Mouse (Mus musculus) cerebellum, postnatal 14 days (tissue): ENCODE results near the gene Mllt3.
A peak's percentile ranks its signal among the peaks of the same experiment; 100 is the strongest.

ENCODE experiments used
- DNase-seq, 2 experiments: peaks; one replicate each; pipeline ENCODE4 v3.0.0; 2021; ENCODE audit warnings: mixed read lengths in 2 of 2

Gene Mllt3

DNA sequence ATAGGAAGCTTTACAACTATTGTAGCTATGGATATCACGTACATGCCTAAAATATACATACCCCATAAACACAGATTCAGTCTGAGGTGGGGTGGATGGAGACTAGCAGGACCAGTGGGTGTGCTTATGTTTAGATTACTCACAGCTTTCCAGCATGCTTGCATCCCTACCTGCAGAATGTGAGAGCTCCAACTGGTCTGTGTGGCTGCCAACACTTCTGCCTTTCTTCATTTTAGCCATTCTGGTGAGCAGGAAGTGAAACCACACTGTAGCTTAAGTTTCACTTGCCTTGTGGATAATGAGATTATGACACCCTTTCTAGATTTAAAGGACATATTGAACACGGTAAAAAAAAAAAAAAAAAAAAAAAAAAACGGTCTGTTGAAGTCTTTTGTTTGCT, 88.8 kb downstream of the Mllt3 start:
- DNase-seq = peak in 1 of 2 experiments; percentile 26

DNA sequence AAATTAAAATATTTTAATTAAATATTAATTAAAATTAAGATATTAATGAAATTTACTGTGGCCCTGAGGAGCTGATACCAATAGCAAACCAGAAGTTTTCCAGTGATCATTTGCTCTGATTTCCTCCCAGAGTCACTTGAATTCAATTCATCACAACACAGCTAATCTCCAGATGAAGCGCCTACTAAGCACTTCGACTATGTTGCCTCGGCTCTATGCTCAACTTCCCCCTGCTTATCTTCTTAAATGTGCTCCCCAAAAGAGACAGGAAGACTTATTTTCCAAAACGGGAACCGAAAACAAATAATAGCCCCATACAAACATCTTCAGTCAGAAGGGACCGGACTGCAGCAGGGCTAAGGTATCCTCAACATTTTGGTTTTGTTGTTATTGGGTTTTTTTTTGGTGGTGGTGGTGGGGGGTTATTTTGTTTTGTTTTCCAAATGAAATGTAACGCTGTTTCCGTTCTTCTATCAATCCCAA, 90.2 kb downstream of the Mllt3 start:
- DNase-seq = no peak

DNA sequence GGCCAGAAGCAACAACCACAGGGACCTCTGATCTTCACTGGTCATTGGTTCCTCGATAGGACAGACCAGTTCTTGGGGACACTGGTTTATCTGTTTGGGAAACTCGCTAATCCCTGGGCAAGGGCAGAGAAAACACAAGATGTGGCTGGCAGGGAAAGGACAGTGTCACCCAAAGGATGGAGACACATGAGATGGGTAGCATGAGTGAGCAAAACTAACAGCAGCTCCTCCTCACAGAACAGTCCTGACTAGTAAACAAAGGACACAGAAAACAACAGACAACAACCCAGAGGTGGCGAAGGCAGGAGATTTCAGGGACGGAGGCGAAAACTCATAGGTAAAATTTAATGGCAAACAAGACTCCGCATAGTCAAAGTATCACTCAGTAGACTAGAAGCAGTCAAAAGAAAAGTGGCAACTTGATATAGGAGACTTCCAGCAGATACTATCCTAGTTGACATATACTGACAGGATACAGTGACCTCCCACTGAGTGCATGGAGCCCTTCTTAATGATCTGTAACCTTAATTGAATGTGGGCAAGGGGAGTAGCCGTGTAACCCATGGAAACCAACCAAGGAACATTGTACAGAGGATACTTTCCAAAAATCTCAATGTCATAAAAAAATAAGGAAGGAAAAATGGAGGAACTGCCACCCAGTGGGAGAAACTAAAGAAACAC, 93.5 kb downstream of the Mllt3 start:
- no peak for DNase-seq

DNA sequence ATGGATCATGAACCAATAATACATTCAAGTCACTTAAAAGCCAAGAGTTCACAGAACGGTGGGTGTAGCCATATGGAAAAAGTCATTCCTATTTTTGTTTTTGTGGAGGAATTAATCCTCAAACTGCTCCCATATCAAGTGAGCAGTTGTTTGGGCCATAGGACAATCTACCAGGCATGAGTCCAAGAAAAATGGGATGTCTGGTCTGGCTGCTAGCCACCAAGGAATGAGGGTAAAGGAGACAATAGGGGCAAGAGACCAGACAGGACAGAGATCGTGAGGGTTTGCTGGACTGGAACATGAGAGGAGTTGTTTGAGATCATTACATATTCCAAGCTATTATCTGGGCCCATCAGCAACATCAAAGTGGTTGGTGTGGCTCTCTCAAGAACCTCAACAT, 96.8 kb downstream of the Mllt3 start:
- peak in 1 of 2 experiments; percentile 29 for DNase-seq

DNA sequence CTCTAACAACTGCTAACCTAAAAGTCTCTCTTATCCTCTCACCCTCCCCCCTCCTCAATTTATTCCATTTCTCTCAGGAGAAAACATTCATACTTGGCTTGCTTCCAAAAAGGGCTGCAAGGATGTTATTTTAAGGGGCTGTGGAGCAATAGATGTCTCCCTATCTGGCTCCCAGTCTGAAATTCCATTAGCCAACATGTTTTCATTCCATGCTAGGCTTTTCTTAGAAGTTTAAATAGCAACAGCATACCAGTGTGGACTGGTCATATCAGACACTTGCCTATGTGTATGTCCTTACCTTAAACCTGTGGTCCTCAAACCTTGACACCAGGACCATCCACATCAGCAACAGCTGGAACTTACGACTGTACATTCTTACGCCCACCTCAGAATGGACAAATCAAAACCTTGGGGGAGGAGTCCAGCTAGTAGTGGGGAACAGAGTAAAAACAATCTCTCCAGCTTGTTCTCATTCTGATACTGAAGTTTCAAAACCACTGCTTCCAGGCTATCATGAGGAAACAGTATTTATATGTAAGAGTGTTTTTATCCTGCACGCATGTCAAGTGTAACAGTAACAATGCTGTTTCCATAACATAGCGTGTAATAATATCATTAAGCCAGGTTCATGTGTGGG, 99.3 kb downstream of the Mllt3 start:
- DNase-seq = no peak

GRCm38 (mm10) chr4:87930356-87931245, 102.6 kb downstream of the Mllt3 start:
- no peak for DNase-seq

- no peak for DNase-seq
Observed at GRCm38 (mm10) chr4:87928603-87929199, 104.5 kb downstream of the Mllt3 start.

DNA sequence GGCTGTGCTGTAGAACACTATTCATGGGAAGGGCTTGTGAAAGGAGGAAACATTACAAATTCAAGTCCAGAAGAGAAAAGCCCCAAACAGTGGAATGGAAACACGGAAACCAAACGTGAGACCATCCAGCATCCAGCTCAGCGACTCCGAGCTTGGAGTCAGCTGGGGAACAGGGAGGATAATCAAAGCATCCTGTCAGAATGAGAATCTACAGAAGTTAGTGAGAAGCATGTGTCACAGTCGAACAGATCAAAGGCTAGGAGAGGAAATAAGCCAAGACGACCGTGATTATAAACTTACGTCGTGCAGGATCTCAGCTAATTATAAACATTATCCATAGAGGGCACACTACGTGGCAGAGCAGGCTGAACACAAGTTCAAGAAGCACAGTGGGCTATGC, 105.8 kb downstream of the Mllt3 start:
- DNase-seq = no peak

- DNase-seq = no peak
Observed at GRCm38 (mm10) chr4:87920664-87921063, 112.5 kb downstream of the Mllt3 start.

DNA sequence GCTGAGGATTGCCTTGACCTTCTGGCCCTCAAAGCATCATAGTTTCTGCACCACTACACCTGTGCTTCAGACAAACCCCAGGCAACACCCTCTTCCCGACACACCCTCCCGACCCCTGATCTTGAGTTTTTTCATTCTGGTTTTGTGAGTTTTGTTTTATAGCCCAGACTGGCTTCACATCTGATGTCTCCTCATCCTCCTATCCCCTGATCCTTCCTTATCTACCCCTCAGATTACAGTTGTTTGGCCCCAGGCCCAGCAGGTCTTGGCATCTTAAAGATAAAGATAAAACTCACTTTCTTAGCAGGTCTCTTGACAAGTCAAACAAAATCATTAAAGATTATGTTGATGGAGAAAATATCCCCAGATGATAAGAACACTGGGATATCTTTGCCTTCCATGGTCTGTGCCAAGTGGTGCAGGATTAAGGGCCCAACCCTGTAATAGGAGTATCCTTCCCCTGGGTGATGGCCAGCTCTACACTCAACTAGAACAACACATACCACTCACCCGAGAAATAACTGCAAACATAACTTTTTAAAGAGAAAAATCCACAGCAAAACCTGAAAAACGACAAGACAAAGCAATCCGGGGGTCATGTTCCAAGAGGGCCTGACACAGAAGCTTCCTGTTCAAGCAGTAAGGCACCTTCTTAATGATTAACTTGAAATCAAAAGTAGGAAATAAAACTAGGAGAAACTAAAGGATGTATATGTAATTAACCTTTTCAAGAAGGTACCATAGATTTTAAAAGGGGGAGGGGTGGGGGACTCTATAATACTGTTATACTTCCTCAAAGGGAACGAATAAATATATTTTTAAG, 121.8 kb downstream of the Mllt3 start:
- no peak for DNase-seq

- no peak for DNase-seq
Observed at GRCm38 (mm10) chr4:87905149-87905771, 127.9 kb downstream of the Mllt3 start.

GRCm38 (mm10) chr4:87904722-87905121, 128.4 kb downstream of the Mllt3 start:
- DNase-seq = no peak

DNA sequence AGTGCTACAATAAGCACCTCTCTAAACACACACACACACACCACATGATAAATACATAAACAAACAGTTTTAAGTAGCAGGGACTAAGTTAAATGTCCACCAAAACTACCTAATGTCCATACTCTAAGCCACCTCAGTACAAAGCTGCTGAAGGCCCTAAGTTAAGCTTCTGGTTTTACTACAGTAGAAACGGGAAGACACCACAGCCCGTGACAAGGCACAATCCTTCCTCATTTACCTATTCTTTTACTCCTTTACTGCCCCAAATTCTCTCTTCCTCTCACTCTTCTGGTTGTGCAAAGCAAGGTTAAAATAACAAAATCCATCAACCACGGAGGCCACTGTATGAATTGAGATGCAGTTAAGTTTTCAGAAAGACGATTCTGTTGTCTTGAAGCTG, 130.6 kb downstream of the Mllt3 start:
- DNase-seq = no peak

- peak; percentile 22 to 32 for DNase-seq
Observed at GRCm38 (mm10) chr4:87901166-87901565, 132.0 kb downstream of the Mllt3 start.

- DNase-seq = no peak
Observed at GRCm38 (mm10) chr4:87893498-87893897, 139.7 kb downstream of the Mllt3 start.

GRCm38 (mm10) chr4:87893012-87893411, 140.2 kb downstream of the Mllt3 start:
- DNase-seq = no peak

GRCm38 (mm10) chr4:87883225-87883875, 149.8 kb downstream of the Mllt3 start:
- peak; percentile 43 to 45 for DNase-seq

GRCm38 (mm10) chr4:87881995-87882394, 151.2 kb downstream of the Mllt3 start:
- no peak for DNase-seq

- no peak for DNase-seq
Observed at GRCm38 (mm10) chr4:87881583-87881982, 151.6 kb downstream of the Mllt3 start.

DNA sequence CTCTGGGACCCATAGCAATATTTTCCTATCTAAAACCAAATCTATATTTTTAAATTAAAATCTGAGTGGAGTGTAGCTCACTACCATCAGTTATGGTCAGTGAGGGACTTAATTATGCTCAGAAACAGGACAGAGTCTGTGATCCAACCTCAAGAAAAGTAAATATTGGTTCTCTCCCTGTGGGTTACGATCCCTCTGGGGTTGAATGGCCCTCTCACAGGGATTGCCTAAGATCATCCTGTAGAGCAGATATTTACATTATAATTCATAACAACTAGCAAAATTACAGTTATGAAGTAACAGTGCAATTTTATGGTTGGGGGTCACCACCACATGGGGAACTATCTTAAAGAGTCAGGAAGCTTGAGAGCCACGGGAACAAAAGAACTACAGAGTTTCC, 152.9 kb downstream of the Mllt3 start:
- DNase-seq = no peak

- DNase-seq = no peak
Observed at GRCm38 (mm10) chr4:87878701-87879100, 154.5 kb downstream of the Mllt3 start.
